Mouse (Mus musculus) myocyte (in vitro differentiated cells): ENCODE data around the gene Dnmbp. TPM values are rescaled to one million over a fixed set of nuclear protein-coding genes. Genes with fewer than 3 reads are reported as not detected.

Source experiments
- H3K27me3 ChIP-seq: one replicate; pipeline ENCODE4 v1.6.1; 2011; ENCODE audit not compliant: control insufficient read depth, insufficient read depth, insufficient read length
- H3K36me3 ChIP-seq: one replicate; pipeline ENCODE4 v1.6.1; 2011; ENCODE audit not compliant: control insufficient read depth, insufficient read depth
- H3K4me2 ChIP-seq: one replicate; pipeline ENCODE4 v1.6.1; 2011; ENCODE audit warnings: low read depth, control low read depth
- H3K4me3 ChIP-seq: one replicate; pipeline ENCODE4 v1.5.1; 2011; ENCODE audit warnings: mild to moderate bottlenecking, control low read depth, moderate library complexity
- H3K79me2 ChIP-seq: one replicate; pipeline ENCODE4 v1.6.1; 2011; ENCODE audit not compliant: control insufficient read depth, insufficient read depth
- H3ac ChIP-seq: one replicate; pipeline ENCODE4 v1.6.1; 2011; ENCODE audit not compliant: control insufficient read depth, insufficient read length
- CEBPB ChIP-seq: IDR thresholded peaks from 2 replicates; pipeline ENCODE4 v1.6.1; 2011; ENCODE audit warnings: mild to moderate bottlenecking, moderate library complexity; ENCODE audit not compliant: poor library complexity, insufficient read depth, severe bottlenecking
- E2F4 ChIP-seq: IDR thresholded peaks from one replicate; pipeline ENCODE4 v1.6.1; 2011; ENCODE audit warnings: mild to moderate bottlenecking, control low read depth, moderate library complexity; ENCODE audit not compliant: insufficient read depth
- MAX ChIP-seq: IDR thresholded peaks from one replicate; pipeline ENCODE4 v1.6.1; 2011; ENCODE audit warnings: low read depth, mild to moderate bottlenecking, control low read depth
- MYOD1 ChIP-seq, 3 experiments: IDR thresholded peaks; one replicate each; pipeline ENCODE4 v1.6.1; 2011; ENCODE audit warnings: control low read depth in 2 of 3, low read depth in 2 of 3, mild to moderate bottlenecking in 2 of 3, moderate library complexity in 1 of 3; ENCODE audit not compliant: insufficient read length in 2 of 3, control insufficient read depth in 1 of 3
- MYOG ChIP-seq, 3 experiments: IDR thresholded peaks; one replicate each; pipeline ENCODE4 v1.6.1; 2011; ENCODE audit warnings: control low read depth in 2 of 3, low read depth in 2 of 3, mild to moderate bottlenecking in 2 of 3; ENCODE audit not compliant: insufficient read length in 2 of 3, control insufficient read depth in 1 of 3, insufficient read depth in 1 of 3
- POLR2A ChIP-seq: IDR thresholded peaks from one replicate; pipeline ENCODE4 v1.6.1; 2011; ENCODE audit warnings: low read depth, mild to moderate bottlenecking, control low read depth, moderate library complexity; ENCODE audit not compliant: insufficient read length
- POLR2AphosphoS2 ChIP-seq: IDR thresholded peaks from one replicate; pipeline ENCODE4 v1.6.1; 2011; ENCODE audit warnings: low read depth, control low read depth; ENCODE audit not compliant: insufficient read length
- REST ChIP-seq: IDR thresholded peaks from one replicate; pipeline ENCODE4 v1.6.1; 2011; ENCODE audit warnings: mild to moderate bottlenecking, control low read depth, moderate library complexity; ENCODE audit not compliant: insufficient read depth, insufficient read length
- SRF ChIP-seq: IDR thresholded peaks from one replicate; pipeline ENCODE4 v1.6.1; 2011; ENCODE audit warnings: low read depth; ENCODE audit not compliant: control insufficient read depth, insufficient read length
- TCF12 ChIP-seq: IDR thresholded peaks from one replicate; pipeline ENCODE4 v1.6.1; 2011; ENCODE audit warnings: mild to moderate bottlenecking, control low read depth; ENCODE audit not compliant: poor library complexity, insufficient read depth, severe bottlenecking
- TCF3 ChIP-seq: IDR thresholded peaks from one replicate; pipeline ENCODE4 v1.6.1; 2011; ENCODE audit warnings: low read depth, control low read depth; ENCODE audit not compliant: insufficient read length
- USF1 ChIP-seq: IDR thresholded peaks from one replicate; pipeline ENCODE4 v1.6.1; 2011; ENCODE audit warnings: low read depth, mild to moderate bottlenecking, control low read depth, moderate library complexity
- polyA plus RNA-seq: library from polyadenylated mRNA; unstranded; fragments of >200 nt; fragmentation: generic; extraction: Trizol; gene quantifications from one replicate; pipeline ENCODE4 v1.2.1, GENCODE M21; 2012; ENCODE audit warnings: missing spikeins

The Dnmbp gene
- polyA plus RNA-seq, 1 experiment = 7.8 TPM

GRCm38 (mm10) chr19:43977799-43978198, 37.8 kb upstream of the Dnmbp start:
- H3K79me2 ChIP-seq = no peaks in the 10 kb centered on the region
- H3K4me2 ChIP-seq = no peak overlapping the region
- no peaks in the 10 kb centered on the region for H3K27me3 ChIP-seq
- no peaks in the 10 kb centered on the region for H3K36me3 ChIP-seq
- H3ac ChIP-seq = no peak overlapping the region
- H3K4me3 ChIP-seq = no peak overlapping the region
- TF ChIP-seq MAX (no peak), REST (no peak), E2F4 (no peak), TCF3 (no peak), POLR2A (no peak), SRF (no peak), MYOG (IDR thresholded peaks at IDR 0.05; ENCODE audit: control insufficient read depth in 1 of 3, insufficient read depth in 1 of 3, insufficient read length in 2 of 3, low read depth in 2 of 3) (no peak), USF1 (no peak)

GRCm38 (mm10) chr19:43976661-43977060, 36.7 kb upstream of the Dnmbp start:
- no peak overlapping the region for H3K4me3 ChIP-seq
- no peaks in the 10 kb centered on the region for H3K27me3 ChIP-seq
- H3ac ChIP-seq = no peak overlapping the region
- no peaks in the 10 kb centered on the region for H3K79me2 ChIP-seq
- H3K4me2 ChIP-seq = no peak overlapping the region
- TF ChIP-seq REST (no peak), USF1 (no peak), TCF12 (no peak), SRF (no peak), MAX (no peak), POLR2AphosphoS2 (no peak), MYOD1 (IDR thresholded peaks at IDR 0.05; ENCODE audit: control insufficient read depth in 1 of 3, insufficient read length in 2 of 3, low read depth in 2 of 3) (no peak), POLR2A (no peak), MYOG (IDR thresholded peaks at IDR 0.05; ENCODE audit: control insufficient read depth in 1 of 3, insufficient read depth in 1 of 3, insufficient read length in 2 of 3, low read depth in 2 of 3) (no peak), E2F4 (no peak), CEBPB (no peak), TCF3 (no peak)
- no peaks in the 10 kb centered on the region for H3K36me3 ChIP-seq

GRCm38 (mm10) chr19:43974221-43974620, 34.2 kb upstream of the Dnmbp start:
- H3K79me2 ChIP-seq = no peaks in the 10 kb centered on the region
- H3K4me2 ChIP-seq = no peak overlapping the region
- no peak overlapping the region for H3K4me3 ChIP-seq
- H3K27me3 ChIP-seq = no peaks in the 10 kb centered on the region
- TF ChIP-seq USF1 (no peak), POLR2A (no peak), MAX (no peak), E2F4 (no peak), MYOD1 (IDR thresholded peaks at IDR 0.05; ENCODE audit: control insufficient read depth in 1 of 3, insufficient read length in 2 of 3, low read depth in 2 of 3) (no peak), TCF3 (no peak), SRF (no peak)
- no peaks in the 10 kb centered on the region for H3K36me3 ChIP-seq
- no peak overlapping the region for H3ac ChIP-seq

GRCm38 (mm10) chr19:43973711-43974110, 33.7 kb upstream of the Dnmbp start:
- Histone ChIP-seq H3ac (no peak overlapping the region), H3K4me3 (no peak overlapping the region), H3K4me2 (no peak overlapping the region), H3K27me3 (no peaks in the 10 kb centered on the region), H3K36me3 (no peaks in the 10 kb centered on the region), H3K79me2 (no peaks in the 10 kb centered on the region)
- TF ChIP-seq SRF (no peak), USF1 (no peak), REST (no peak), TCF3 (no peak), E2F4 (no peak), MAX (no peak), MYOG (IDR thresholded peaks at IDR 0.05; ENCODE audit: control insufficient read depth in 1 of 3, insufficient read depth in 1 of 3, insufficient read length in 2 of 3, low read depth in 2 of 3) (no peak), POLR2AphosphoS2 (no peak), CEBPB (no peak), MYOD1 (IDR thresholded peaks at IDR 0.05; ENCODE audit: control insufficient read depth in 1 of 3, insufficient read length in 2 of 3, low read depth in 2 of 3) (no peak), POLR2A (no peak), TCF12 (no peak)

- no peaks in the 10 kb centered on the region for H3K36me3 ChIP-seq
- H3K79me2 ChIP-seq = no peaks in the 10 kb centered on the region
- no peak overlapping the region for H3ac ChIP-seq
- TF ChIP-seq POLR2AphosphoS2 (no peak), CEBPB (no peak), TCF12 (no peak), USF1 (no peak), E2F4 (no peak), REST (no peak), MYOG (IDR thresholded peaks at IDR 0.05; ENCODE audit: control insufficient read depth in 1 of 3, insufficient read depth in 1 of 3, insufficient read length in 2 of 3, low read depth in 2 of 3) (no peak), SRF (no peak), POLR2A (no peak), TCF3 (no peak), MAX (no peak), MYOD1 (IDR thresholded peaks at IDR 0.05; ENCODE audit: control insufficient read depth in 1 of 3, insufficient read length in 2 of 3, low read depth in 2 of 3) (no peak)
- no peak overlapping the region for H3K4me3 ChIP-seq
- H3K27me3 ChIP-seq = no peaks in the 10 kb centered on the region
- H3K4me2 ChIP-seq = no peak overlapping the region
Measured at GRCm38 (mm10) chr19:43972129-43972528, 32.1 kb upstream of the Dnmbp start.
